Mouse (Mus musculus) MEL (cell line): ENCODE measurements around the gene Capn12.

Experiments used
- CTCF ChIP-seq, 3 experiments: IDR thresholded peaks in 2 of 3; conservative IDR thresholded peaks in 1 of 3; 2 replicates each; pipeline ENCODE4 v1.5.1; 2011 to 2012; ENCODE audit warnings: low read length in 3 of 3, low read depth in 2 of 3, mild to moderate bottlenecking in 2 of 3, improper control_type of control experiment in 1 of 3, inconsistent platforms in 1 of 3, mixed read lengths in 1 of 3, moderate library complexity in 1 of 3; ENCODE audit not compliant: control insufficient read depth in 1 of 3, insufficient read depth in 1 of 3, poor library complexity in 1 of 3, severe bottlenecking in 1 of 3
- MAX ChIP-seq: IDR thresholded peaks from 2 replicates; pipeline ENCODE4 v1.6.1; 2011; ENCODE audit warnings: low read length, improper control_type of control experiment
- POLR2A ChIP-seq, 2 experiments: IDR thresholded peaks; 2 replicates each; pipeline ENCODE4 v1.6.1; 2011 to 2012; ENCODE audit warnings: low read length in 2 of 2, mild to moderate bottlenecking in 2 of 2, control low read depth in 1 of 2, improper control_type of control experiment in 1 of 2, low read depth in 1 of 2, moderate library complexity in 1 of 2; ENCODE audit not compliant: control insufficient read depth in 1 of 2, insufficient read depth in 1 of 2, poor library complexity in 1 of 2
- POLR2AphosphoS5 ChIP-seq: IDR thresholded peaks from 2 replicates; pipeline ENCODE4 v1.6.1; 2012; ENCODE audit warnings: low read depth, borderline replicate concordance, mild to moderate bottlenecking, inconsistent platforms, low read length, moderate library complexity, mixed read lengths
- SMC3 ChIP-seq: IDR thresholded peaks from 2 replicates; pipeline ENCODE4 v1.6.1; 2011; ENCODE audit warnings: low read depth, low read length, improper control_type of control experiment
- TBP ChIP-seq: IDR thresholded peaks from 2 replicates; pipeline ENCODE4 v1.8.0; 2011; ENCODE audit warnings: low read depth, low read length, improper control_type of control experiment

GRCm38 (mm10) chr7:28933825-28934224 lies 52.6 kb downstream of the Capn12 start:
- TF ChIP-seq CTCF (IDR thresholded peaks at IDR 0.05 in 2 of 3, conservative IDR thresholded peaks at IDR 0.05 in 1 of 3; ENCODE audit: control insufficient read depth in 1 of 3, insufficient read depth in 1 of 3, low read depth in 2 of 3, low read length in 3 of 3, poor library complexity in 1 of 3, severe bottlenecking in 1 of 3) (no peak), MAX (no peak), TBP (no peak), POLR2AphosphoS5 (no peak), POLR2A (IDR thresholded peaks at IDR 0.05; ENCODE audit: control insufficient read depth in 1 of 2, insufficient read depth in 1 of 2, low read depth in 1 of 2, low read length in 2 of 2, poor library complexity in 1 of 2) (no peak), SMC3 (no peak)
